Mouse (Mus musculus): ENCODE data around the gene Rasgrp1. TPM values are rescaled to one million over a fixed set of nuclear protein-coding genes. Genes with fewer than 3 reads are reported as not detected.

Gene Rasgrp1
- total and polyA plus RNA-seq, 2 experiments from 2014 or later: 2.8 to 5.0 TPM

GRCm38 (mm10) chr2:117312030-117312429, 30.8 kb downstream of the Rasgrp1 start:
- no peak for DNase-seq (ENCODE audit: low spot score)
- Histone ChIP-seq H3K27ac (peak overlapping the region; percentile 9; the same call in 1 of the 2 replicates), H3K9ac (replicated peaks; ENCODE audit: low read length) (no peak overlapping the region), H3K4me2 (ENCODE audit: low read depth, low read length) (peak overlapping the region; percentile 35), H3K27me3 (ENCODE audit: insufficient read depth, low read length) (no peaks in the 10 kb centered on the region), H3K9me3 (ENCODE audit: low read length) (no peaks in the 10 kb centered on the region), H3K36me3 (ENCODE audit: insufficient read depth, low read length) (no peaks in the 10 kb centered on the region), H3K4me3 (ENCODE audit: low read length) (no peak overlapping the region), H3K4me1 (ENCODE audit: insufficient read depth, low read length) (no peaks in the 10 kb centered on the region)
- peak; percentile 68 for ATAC-seq
- WGBS: 40% methylated on average over 2 of the region's 2 CpGs
- TF ChIP-seq CTCF (IDR thresholded peaks at IDR 0.05; ENCODE audit: low read depth): no peak

GRCm38 (mm10) chr2:117311349-117311748, 31.5 kb downstream of the Rasgrp1 start:
- no peaks in the 10 kb centered on the region for H3K27me3 ChIP-seq (ENCODE audit: insufficient read depth, low read length)
- no peaks in the 10 kb centered on the region for H3K9me3 ChIP-seq (ENCODE audit: low read length)
- no peaks in the 10 kb centered on the region for H3K36me3 ChIP-seq (ENCODE audit: insufficient read depth, low read length)
- H3K4me3 ChIP-seq (ENCODE audit: low read length): no peak overlapping the region
- DNase-seq (ENCODE audit: low spot score) (no peak), ATAC-seq (no peak)
- H3K9ac ChIP-seq (replicated peaks; ENCODE audit: low read length): no peak overlapping the region
- H3K4me2 ChIP-seq (ENCODE audit: low read depth, low read length): no peak overlapping the region
- 77% methylated on average over 1 of the region's 1 CpGs for WGBS
- TF ChIP-seq CTCF (IDR thresholded peaks at IDR 0.05; ENCODE audit: low read depth): no peak
- H3K4me1 ChIP-seq (ENCODE audit: insufficient read depth, low read length): no peaks in the 10 kb centered on the region
- no peak overlapping the region for H3K27ac ChIP-seq

- Histone ChIP-seq H3K27ac (no peak overlapping the region), H3K27me3 (ENCODE audit: insufficient read depth, low read length) (no peaks in the 10 kb centered on the region), H3K9ac (replicated peaks; ENCODE audit: low read length) (no peak overlapping the region), H3K4me3 (ENCODE audit: low read length) (no peak overlapping the region), H3K4me2 (ENCODE audit: low read depth, low read length) (no peak overlapping the region), H3K4me1 (ENCODE audit: insufficient read depth, low read length) (no peaks in the 10 kb centered on the region), H3K36me3 (ENCODE audit: insufficient read depth, low read length) (no peaks in the 10 kb centered on the region), H3K9me3 (ENCODE audit: low read length) (no peaks in the 10 kb centered on the region)
- no peak for TF ChIP-seq CTCF (IDR thresholded peaks at IDR 0.05; ENCODE audit: low read depth)
- ATAC-seq: no peak
- no peak for DNase-seq (ENCODE audit: low spot score)
- WGBS: 83% methylated on average over 2 of the region's 2 CpGs
Observed at GRCm38 (mm10) chr2:117309046-117309445, 33.8 kb downstream of the Rasgrp1 start.

GRCm38 (mm10) chr2:117307959-117308358, 34.8 kb downstream of the Rasgrp1 start:
- H3K4me1 ChIP-seq (ENCODE audit: insufficient read depth, low read length): no peaks in the 10 kb centered on the region
- WGBS: 90% methylated on average over 3 of the region's 3 CpGs
- H3K27ac ChIP-seq: no peak overlapping the region
- DNase-seq (ENCODE audit: low spot score) (no peak), ATAC-seq (no peak)
- no peak overlapping the region for H3K4me3 ChIP-seq (ENCODE audit: low read length)
- no peak overlapping the region for H3K4me2 ChIP-seq (ENCODE audit: low read depth, low read length)
- no peaks in the 10 kb centered on the region for H3K36me3 ChIP-seq (ENCODE audit: insufficient read depth, low read length)
- no peak overlapping the region for H3K9ac ChIP-seq (replicated peaks; ENCODE audit: low read length)
- H3K27me3 ChIP-seq (ENCODE audit: insufficient read depth, low read length): no peaks in the 10 kb centered on the region
- no peaks in the 10 kb centered on the region for H3K9me3 ChIP-seq (ENCODE audit: low read length)
- TF ChIP-seq CTCF (IDR thresholded peaks at IDR 0.05; ENCODE audit: low read depth): no peak

GRCm38 (mm10) chr2:117304941-117305340, 37.9 kb downstream of the Rasgrp1 start:
- H3K36me3 ChIP-seq (ENCODE audit: insufficient read depth, low read length): no peaks in the 10 kb centered on the region
- DNase-seq (ENCODE audit: low spot score) (no peak), ATAC-seq (no peak)
- no peaks in the 10 kb centered on the region for H3K27me3 ChIP-seq (ENCODE audit: insufficient read depth, low read length)
- H3K4me3 ChIP-seq (ENCODE audit: low read length): no peak overlapping the region
- WGBS: 80% methylated on average over 5 of the region's 5 CpGs
- H3K9me3 ChIP-seq (ENCODE audit: low read length): no peaks in the 10 kb centered on the region
- no peak overlapping the region for H3K4me2 ChIP-seq (ENCODE audit: low read depth, low read length)
- no peak for TF ChIP-seq CTCF (IDR thresholded peaks at IDR 0.05; ENCODE audit: low read depth)
- H3K9ac ChIP-seq (replicated peaks; ENCODE audit: low read length): no peak overlapping the region
- H3K27ac ChIP-seq: no peak overlapping the region
- H3K4me1 ChIP-seq (ENCODE audit: insufficient read depth, low read length): no peaks in the 10 kb centered on the region

- H3K4me2 ChIP-seq (ENCODE audit: low read depth, low read length): no peak overlapping the region
- DNase-seq (ENCODE audit: low spot score) (no peak), ATAC-seq (no peak)
- H3K9ac ChIP-seq (replicated peaks; ENCODE audit: low read length): no peak overlapping the region
- no peaks in the 10 kb centered on the region for H3K9me3 ChIP-seq (ENCODE audit: low read length)
- 94% methylated on average over 12 of the region's 12 CpGs for WGBS
- no peaks in the 10 kb centered on the region for H3K36me3 ChIP-seq (ENCODE audit: insufficient read depth, low read length)
- TF ChIP-seq CTCF (IDR thresholded peaks at IDR 0.05; ENCODE audit: low read depth): no peak
- no peak overlapping the region for H3K4me3 ChIP-seq (ENCODE audit: low read length)
- no peaks in the 10 kb centered on the region for H3K4me1 ChIP-seq (ENCODE audit: insufficient read depth, low read length)
- no peaks in the 10 kb centered on the region for H3K27me3 ChIP-seq (ENCODE audit: insufficient read depth, low read length)
- no peak overlapping the region for H3K27ac ChIP-seq
Observed at GRCm38 (mm10) chr2:117303391-117304350, 39.1 kb downstream of the Rasgrp1 start.
